Mouse (Mus musculus) adrenal gland, postnatal 36 days (tissue): ENCODE measurements around the gene Mixl1. TPM values are rescaled to one million over a fixed set of nuclear protein-coding genes. Genes with fewer than 3 reads are reported as not detected.

Source experiments
- DNase-seq, 2 experiments: peaks; one replicate each; pipeline ENCODE4 v3.0.0; 2021; ENCODE audit warnings: mixed read lengths in 1 of 2
- long read RNA-seq, 2 experiments: library from polyadenylated mRNA; stranded (forward); transcript quantifications; one replicate each; pipeline ENCODE4 v2.0.0; 2021; ENCODE audit warnings: borderline sequencing depth in 2 of 2
- total RNA-seq, 2 experiments: library from RNA; stranded (reverse); gene quantifications; 2 replicates each; pipeline ENCODE4 v1.2.3; 2021

Mixl1 gene
- total RNA-seq: not detected
- long read RNA-seq, experiment 1: 0 reads
- long read RNA-seq, experiment 2: 0 reads

GRCm38 (mm10) chr1:180696626-180697352 lies at the start of gene Mixl1:
Gene Mixl1 (minus strand): TSS chr1:180697034.
- peak; percentile 17 to 22 for DNase-seq

- no peak for DNase-seq
Measured at GRCm38 (mm10) chr1:180729231-180729630, 32.4 kb upstream of the Mixl1 start.

GRCm38 (mm10) chr1:180726183-180726582 lies 29.3 kb upstream of the Mixl1 start:
- DNase-seq: peak; percentile 64 to 76

GRCm38 (mm10) chr1:180725704-180726179 lies 28.9 kb upstream of the Mixl1 start, which contains the start of gene Acbd3:
Gene Acbd3 (plus strand): TSS chr1:180726043.
- DNase-seq: peak; percentile 96

GRCm38 (mm10) chr1:180723701-180724238 lies 26.9 kb upstream of the Mixl1 start:
- no peak for DNase-seq

- DNase-seq: no peak
Measured at GRCm38 (mm10) chr1:180722608-180723007, 25.8 kb upstream of the Mixl1 start.

GRCm38 (mm10) chr1:180719951-180720689 lies 23.3 kb upstream of the Mixl1 start:
- peak; percentile 82 to 87 for DNase-seq

GRCm38 (mm10) chr1:180719483-180719882 lies 22.6 kb upstream of the Mixl1 start:
- DNase-seq: no peak

GRCm38 (mm10) chr1:180718756-180719155 lies 21.9 kb upstream of the Mixl1 start:
- no peak for DNase-seq

- DNase-seq: no peak
Measured at GRCm38 (mm10) chr1:180708935-180709776, 12.3 kb upstream of the Mixl1 start.

GRCm38 (mm10) chr1:180707813-180708212 lies 11.0 kb upstream of the Mixl1 start:
- DNase-seq: no peak

GRCm38 (mm10) chr1:180707368-180707767 lies 10.5 kb upstream of the Mixl1 start:
- DNase-seq: no peak

GRCm38 (mm10) chr1:180703400-180703799 lies 6.6 kb upstream of the Mixl1 start:
- peak; percentile 31 to 35 for DNase-seq

GRCm38 (mm10) chr1:180698063-180698462 lies 1.2 kb upstream of the Mixl1 start:
- no peak for DNase-seq

- peak; percentile 65 for DNase-seq
Measured at GRCm38 (mm10) chr1:180691284-180691683, 5.5 kb downstream of the Mixl1 start.

Other genes starting within 250 kb of the Mixl1 start
- gene Stum, start 213.5 kb downstream of the Mixl1 start, total RNA-seq: under 1 TPM; 0.50 to 0.53 TPM
- gene Parp1, start 128.1 kb downstream of the Mixl1 start, total RNA-seq: 10 to 100 TPM; 68.0 to 91.2 TPM
- 1 to 10 TPM; 5.0 to 6.9 TPM for gene Lin9, start 55.9 kb downstream of the Mixl1 start, total RNA-seq
- 10 to 100 TPM; 48.6 to 54.3 TPM for gene Acbd3, start 29.0 kb upstream of the Mixl1 start, total RNA-seq
- gene H3f3a, start 116.9 kb upstream of the Mixl1 start, total RNA-seq: 100 to 1,000 TPM; 680 to 813 TPM
- 10 to 100 TPM; 24.6 to 30.5 TPM for gene Sde2, start 154.1 kb upstream of the Mixl1 start, total RNA-seq
- 1 to 10 TPM in 1 of 2 experiments, under 1 TPM in 1; 0.43 to 1.2 TPM for gene Lefty2, start 196.1 kb upstream of the Mixl1 start, total RNA-seq
- gene Pycr2, start 207.3 kb upstream of the Mixl1 start, total RNA-seq: 10 to 100 TPM; 42.9 to 45.6 TPM
- gene Lefty1, start 238.0 kb upstream of the Mixl1 start, total RNA-seq: 1 to 10 TPM; 3.4 to 9.0 TPM
- 10 to 100 TPM; 52.6 to 80.8 TPM for gene Tmem63a, start 245.3 kb upstream of the Mixl1 start, total RNA-seq